Mouse (Mus musculus) left cerebral cortex, adult 2 months (tissue): ENCODE results near the gene Egf. TPM values are rescaled to one million over a fixed set of nuclear protein-coding genes. Genes with fewer than 3 reads are reported as not detected.

Experiments
- DNase-seq, 2 experiments: peaks; one replicate each; pipeline ENCODE4 v3.0.0; 2021 to 2022; ENCODE audit warnings: low spot score in 2 of 2, mixed read lengths in 1 of 2; ENCODE audit errors: extremely low spot score in 1 of 2
- H3K27ac ChIP-seq: fragments of 200-600 bp; 2 replicates; pipeline ENCODE4 v1.8.1; 2022
- H3K4me3 ChIP-seq: fragments of 200-600 bp; 2 replicates; pipeline ENCODE4 v1.8.1; 2022
- CTCF ChIP-seq: fragments of 200-600 bp; IDR thresholded peaks from 2 replicates; pipeline ENCODE4 v1.8.1; 2022; ENCODE audit warnings: antibody characterized with exemption, mild to moderate bottlenecking, moderate library complexity
- intact Hi-C: fragments of 180-260 bp; cut with DNase I; formaldehyde crosslinking; loops from one replicate; pipeline ENCODE4 v1.15.1; 2025
- total RNA-seq, 2 experiments: library from RNA; stranded (reverse); gene quantifications; 2 replicates each; pipeline ENCODE4 v1.2.3; 2021

Egf gene
- total RNA-seq, 2 experiments from 2014 or later: 1.3 to 1.5 TPM

DNA sequence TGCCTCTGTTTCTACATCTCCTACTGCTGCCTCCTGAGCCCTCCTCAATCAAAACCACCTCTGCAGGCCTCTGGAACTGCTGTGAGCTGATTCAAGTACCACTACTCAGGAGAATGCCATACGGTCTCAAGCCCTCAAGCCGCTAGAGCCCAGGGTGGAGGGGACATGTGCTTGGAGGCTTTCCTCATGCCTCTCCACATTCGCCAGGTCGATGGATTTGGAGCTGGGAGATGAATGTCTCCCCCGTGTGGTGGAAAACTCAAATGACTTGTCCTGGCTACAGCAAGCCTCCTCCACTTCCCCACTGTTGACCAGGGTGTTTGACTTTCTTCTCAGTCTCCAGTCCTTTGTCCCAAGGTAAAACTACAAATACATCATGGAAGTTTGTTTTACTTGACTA is 47.0 kb downstream of the Egf start:
- DNase-seq: peak; percentile 34 to 57
- TF ChIP-seq CTCF: peak; percentile 72
- intact Hi-C loops: loop anchor here (5.0 kb wide), 1 partner anchor 406 kb away; no protein-coding TSS in a partner anchor
- no peak overlapping the region for H3K4me3 ChIP-seq
- H3K27ac ChIP-seq: no peak overlapping the region

DNA sequence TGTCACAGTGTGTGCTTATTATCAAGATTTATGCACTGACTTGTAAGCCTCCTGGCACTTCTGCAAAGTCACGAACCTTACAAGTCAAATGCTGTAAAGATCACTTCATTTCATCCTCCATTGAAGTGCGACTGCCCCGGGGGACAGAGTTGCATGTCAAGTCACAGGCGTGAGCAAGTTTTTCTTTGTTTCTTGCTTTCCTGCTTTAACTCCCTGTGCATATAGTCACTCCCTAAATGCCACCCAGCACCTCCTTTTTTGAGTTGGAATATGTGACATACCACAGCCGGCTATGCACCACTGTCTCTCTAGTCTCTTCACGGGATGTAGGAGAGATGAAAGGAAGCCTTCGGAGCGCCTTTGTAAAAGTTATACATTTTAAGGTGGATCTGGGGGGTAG is 56.2 kb downstream of the Egf start:
- TF ChIP-seq CTCF: no peak
- no peak for DNase-seq
- H3K4me3 ChIP-seq: no peak overlapping the region
- no peak overlapping the region for H3K27ac ChIP-seq
- intact Hi-C loops: no loop called here

DNA sequence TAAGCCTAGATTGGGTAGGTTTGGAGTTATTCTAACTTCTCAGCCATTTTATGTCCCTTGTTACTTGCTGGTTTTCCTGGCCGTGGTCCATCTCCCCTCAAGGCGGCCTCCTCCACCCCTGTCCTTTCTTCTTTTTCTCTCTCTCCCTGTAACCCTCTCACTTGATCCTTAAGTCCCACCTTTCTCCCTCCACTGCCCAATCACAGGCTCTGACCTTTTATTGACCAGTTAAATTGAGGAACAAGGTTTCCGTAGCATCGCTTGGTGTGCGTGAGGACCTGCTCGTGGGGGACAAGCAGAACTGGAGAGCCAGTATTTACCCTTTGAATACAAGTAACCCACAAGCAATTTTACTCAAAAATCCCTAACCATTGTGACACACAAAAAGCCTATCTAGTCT is 56.8 kb downstream of the Egf start:
- intact Hi-C loops: no loop called here
- DNase-seq: no peak
- Histone ChIP-seq H3K4me3 (no peak overlapping the region), H3K27ac (no peak overlapping the region)
- no peak for TF ChIP-seq CTCF

DNA sequence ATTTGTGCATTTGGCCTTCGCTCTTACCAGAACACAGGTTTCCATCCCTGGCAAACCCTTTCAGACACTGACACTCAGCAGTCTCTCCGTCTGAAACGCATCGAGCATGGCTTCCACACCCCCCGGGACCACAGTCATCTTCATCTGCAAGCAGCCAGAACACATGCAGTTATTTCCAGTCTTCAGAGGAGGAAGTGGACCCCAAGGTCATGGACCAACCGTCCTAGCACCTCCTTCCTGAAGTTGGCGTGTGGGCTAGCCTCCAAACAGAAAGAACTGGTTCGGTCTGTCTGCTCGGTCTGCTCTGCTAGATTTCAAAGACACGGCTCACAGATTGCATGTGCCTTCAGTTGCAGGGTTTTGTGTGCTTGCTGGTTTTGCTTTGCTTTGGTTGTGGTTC is 57.4 kb downstream of the Egf start:
- intact Hi-C loops: no loop called here
- Histone ChIP-seq H3K27ac (no peak overlapping the region), H3K4me3 (no peak overlapping the region)
- DNase-seq: no peak
- TF ChIP-seq CTCF: no peak

DNA sequence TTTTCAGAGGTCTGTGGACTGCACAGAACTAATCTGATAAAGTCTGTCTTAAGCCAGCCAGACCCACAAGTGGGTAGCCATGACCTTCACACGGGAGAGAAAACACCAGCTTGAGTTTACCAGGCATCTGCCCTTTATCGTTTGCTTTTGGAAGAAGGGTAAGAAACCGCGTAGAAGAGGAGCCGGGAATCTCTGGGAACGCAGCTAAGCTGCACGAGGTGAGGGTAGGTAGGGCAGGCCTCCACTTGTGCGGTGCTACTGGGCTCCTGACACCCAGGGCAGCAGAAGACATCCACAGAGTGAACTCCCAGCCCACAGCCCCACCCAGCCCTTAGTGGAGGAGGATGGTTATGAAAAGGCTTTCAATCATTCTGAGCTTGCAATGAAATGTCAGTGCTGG is 59.2 kb downstream of the Egf start:
- Histone ChIP-seq H3K27ac (no peak overlapping the region), H3K4me3 (no peak overlapping the region)
- TF ChIP-seq CTCF: no peak
- DNase-seq: no peak
- intact Hi-C loops: no loop called here

DNA sequence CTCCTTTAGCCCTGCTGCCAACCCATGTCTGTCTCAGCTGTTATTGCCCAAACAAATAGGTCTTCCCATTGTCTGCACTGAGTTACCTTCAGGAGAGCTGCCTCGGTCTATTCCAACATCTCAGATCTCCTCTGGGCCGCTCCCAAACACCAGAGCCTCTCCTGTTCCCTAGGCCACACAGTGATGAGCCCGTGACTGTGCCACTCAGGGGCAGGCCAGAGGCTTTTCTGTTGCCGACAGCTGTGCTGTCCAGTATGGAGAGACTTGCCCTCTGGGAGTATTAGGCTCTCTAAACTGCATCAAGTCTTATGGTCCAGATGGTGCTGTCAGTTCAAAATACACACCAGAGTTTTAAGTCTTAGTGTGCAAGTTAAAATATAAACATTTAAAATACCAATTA is 61.5 kb downstream of the Egf start:
- intact Hi-C loops: no loop called here

DNA sequence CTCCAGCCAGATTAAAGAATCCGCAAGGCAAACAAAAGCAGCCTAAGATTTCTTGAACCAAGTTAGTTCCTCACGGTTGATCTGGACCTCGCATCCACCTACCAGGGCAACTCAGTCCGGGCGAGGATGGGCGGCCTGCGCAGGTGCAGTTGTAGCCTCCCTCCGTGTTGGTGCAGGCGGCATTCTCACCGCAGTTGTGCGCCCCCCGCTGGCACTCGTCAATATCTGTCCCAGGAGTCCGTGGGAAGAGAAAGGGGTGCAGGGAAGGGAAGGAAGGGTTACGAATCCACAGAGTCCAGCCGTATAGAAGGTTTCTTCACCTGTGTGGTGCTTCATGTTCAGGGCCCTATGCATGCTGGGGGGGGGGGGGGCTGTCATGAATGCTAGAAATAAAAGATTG is 62.3 kb downstream of the Egf start:
- DNase-seq: no peak
- Histone ChIP-seq H3K27ac (no peak overlapping the region), H3K4me3 (no peak overlapping the region)
- no peak for TF ChIP-seq CTCF
- intact Hi-C loops: no loop called here

More for the DNA sequence above, 61.5 kb downstream of the Egf start:
- TF ChIP-seq CTCF: no peak
- Histone ChIP-seq H3K27ac (no peak overlapping the region), H3K4me3 (no peak overlapping the region)
- DNase-seq: no peak

DNA sequence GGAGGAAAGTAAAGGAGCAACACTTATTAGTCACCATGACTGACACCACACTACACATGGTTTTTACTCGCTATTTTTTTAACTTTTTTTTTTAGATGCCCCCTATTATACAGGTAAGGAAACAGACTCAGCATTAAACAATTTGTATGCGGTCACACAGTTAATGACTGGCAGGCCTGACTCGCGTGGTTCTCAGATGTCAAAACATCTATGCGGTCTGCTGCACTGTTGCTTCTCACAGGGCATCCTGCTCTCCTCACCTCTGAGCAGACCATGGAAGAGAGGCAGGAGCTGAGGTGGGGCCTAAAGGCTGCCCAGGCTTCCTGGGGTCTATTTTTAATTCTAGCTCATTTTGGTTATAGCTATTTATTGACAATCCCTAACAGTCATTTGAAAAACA is 67.7 kb downstream of the Egf start:
- DNase-seq: no peak
- Histone ChIP-seq H3K4me3 (no peak overlapping the region), H3K27ac (no peak overlapping the region)
- intact Hi-C loops: loop anchor here (1.0 to 10.0 kb wide), 5 partner anchors 167 to 1683 kb away; no protein-coding TSS in a partner anchor
- no peak for TF ChIP-seq CTCF

DNA sequence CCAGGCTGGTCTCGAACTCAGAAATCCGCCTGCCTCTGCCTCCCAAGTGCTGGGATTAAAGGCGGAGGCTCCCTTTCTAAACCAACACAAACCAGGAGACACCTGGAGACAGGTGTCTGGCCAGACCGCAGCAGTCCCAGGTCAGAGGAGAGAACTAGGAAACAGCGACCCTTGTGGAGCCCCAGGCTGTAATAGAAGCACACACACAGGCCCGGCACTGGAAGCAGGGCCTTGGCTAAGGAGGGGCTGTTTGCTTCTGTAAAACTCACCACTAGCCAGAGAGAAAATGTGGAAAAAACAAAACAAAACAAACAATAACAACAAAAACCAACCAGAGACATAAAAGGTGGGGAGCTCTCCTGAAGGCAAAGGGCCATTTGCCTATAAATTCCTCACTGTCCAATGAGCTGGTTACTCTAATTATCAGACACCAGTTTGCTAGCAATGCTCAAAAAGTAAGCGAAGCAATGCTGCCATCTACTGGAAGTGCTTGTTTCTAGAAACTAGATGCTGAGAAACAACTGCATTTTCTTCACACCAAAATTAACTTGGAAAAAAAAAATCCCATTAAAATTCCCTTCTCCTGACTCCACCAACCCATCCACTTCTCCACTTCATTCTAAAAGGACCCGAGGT is 68.3 kb downstream of the Egf start:
- Histone ChIP-seq H3K4me3 (no peak overlapping the region), H3K27ac (no peak overlapping the region)
- intact Hi-C loops: loop anchor here (1.0 to 10.0 kb wide), 5 partner anchors 166 to 1682 kb away; no protein-coding TSS in a partner anchor
- peak; percentile 84 for TF ChIP-seq CTCF
- peak; percentile 54 to 55 for DNase-seq

DNA sequence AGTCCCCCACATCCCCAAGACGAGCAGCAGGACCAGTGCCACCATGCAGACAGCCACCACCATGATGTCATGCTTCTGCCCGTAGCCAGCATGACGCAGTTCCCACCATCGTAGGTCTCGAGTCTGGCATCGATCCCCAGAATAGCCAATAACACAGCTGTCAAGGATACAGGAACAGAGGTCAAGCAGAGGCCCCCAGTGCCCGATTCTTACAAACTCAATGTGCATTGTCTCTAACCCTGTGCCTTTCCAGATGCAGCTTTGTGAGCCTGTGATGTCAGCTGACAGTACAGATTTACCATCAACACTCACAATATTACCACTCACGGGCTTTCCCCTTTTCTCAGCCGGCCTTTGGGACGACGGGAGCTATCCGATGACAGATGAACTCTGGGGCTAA is 68.9 kb downstream of the Egf start:
- Histone ChIP-seq H3K27ac (no peak overlapping the region), H3K4me3 (no peak overlapping the region)
- intact Hi-C loops: loop anchor here (2.0 to 10.0 kb wide), 4 partner anchors 165 to 1681 kb away; no protein-coding TSS in a partner anchor
- DNase-seq: no peak
- no peak for TF ChIP-seq CTCF

DNA sequence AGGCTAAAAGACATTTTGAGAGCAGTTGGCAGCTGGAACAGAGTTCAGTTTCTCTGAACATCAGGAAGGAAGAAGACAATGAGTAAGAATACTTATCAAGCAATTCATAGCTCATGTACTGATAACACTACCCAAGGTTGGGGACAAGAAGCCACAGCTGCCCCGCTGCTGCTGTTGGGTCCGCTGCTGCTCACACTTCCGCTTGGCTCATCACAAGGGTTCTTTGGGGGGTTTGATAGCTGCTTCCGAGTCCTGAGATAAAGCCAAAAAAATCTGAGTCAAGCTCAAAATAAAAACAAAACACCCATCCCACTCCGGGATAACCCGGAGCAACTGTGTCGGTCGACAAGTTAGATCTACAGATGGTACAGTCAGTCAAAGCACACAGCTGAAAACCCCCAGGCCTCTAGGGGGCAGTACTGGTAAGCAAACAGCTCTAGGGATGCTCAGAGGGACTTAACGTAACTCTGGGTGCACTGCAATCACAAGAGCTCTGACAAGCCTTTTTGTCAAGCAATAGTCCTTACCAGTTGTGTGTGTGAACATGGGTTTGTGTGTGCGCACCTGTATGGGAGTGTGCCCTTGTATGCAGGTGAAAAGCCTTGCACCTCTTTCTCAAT is 71.9 kb downstream of the Egf start:
- no peak for DNase-seq
- H3K4me3 ChIP-seq: no peak overlapping the region
- intact Hi-C loops: loop anchor here (10.0 kb wide), 1 partner anchor 1678 kb away; no protein-coding TSS in a partner anchor
- no peak overlapping the region for H3K27ac ChIP-seq
- peak; percentile 31 for TF ChIP-seq CTCF

DNA sequence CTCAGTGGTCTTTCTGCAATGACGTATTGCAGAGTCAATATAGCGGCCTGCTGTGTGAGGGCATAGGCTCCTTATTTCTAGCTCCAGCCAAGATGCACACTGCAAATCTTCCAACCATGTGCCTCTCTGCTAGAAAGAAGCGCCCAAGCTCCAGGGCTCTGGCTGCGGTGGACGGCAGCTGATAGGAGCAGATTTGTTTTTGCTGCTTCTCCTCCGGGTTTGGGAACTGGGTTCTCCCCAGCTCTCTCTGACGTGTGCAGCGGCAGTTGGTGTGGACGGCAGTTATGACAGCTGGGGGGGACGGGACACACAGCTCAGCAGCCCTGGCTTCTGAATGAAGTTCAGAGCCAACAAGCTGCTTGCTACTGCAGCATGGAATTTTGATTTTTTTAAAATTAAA is 72.7 kb downstream of the Egf start:
- no peak for DNase-seq
- TF ChIP-seq CTCF: no peak
- intact Hi-C loops: loop anchor here (10.0 kb wide), 1 partner anchor 1678 kb away; no protein-coding TSS in a partner anchor
- Histone ChIP-seq H3K27ac (no peak overlapping the region), H3K4me3 (no peak overlapping the region)

DNA sequence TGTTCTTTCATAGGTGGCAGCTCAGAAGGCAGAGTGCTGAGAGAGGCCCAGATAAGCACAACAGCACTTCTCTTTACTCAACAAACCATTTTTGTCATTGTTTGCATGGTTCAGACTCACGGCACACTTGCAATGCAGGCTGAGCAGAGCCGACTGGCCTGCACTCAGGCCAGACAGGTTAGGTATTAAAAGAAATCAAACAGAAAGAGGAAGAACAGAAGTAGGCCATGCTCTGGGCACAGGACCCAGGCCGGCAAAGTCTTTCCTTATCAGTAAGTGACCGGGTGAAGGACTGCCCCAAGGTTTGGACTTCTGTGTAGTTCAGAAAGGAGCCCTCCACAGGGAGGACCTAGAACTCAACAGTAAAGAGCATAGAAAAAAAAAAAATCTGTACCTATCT is 73.3 kb downstream of the Egf start:
- TF ChIP-seq CTCF: no peak
- H3K27ac ChIP-seq: no peak overlapping the region
- no peak overlapping the region for H3K4me3 ChIP-seq
- DNase-seq: no peak
- intact Hi-C loops: loop anchor here (2.0 to 10.0 kb wide), 2 partner anchors 149 to 1677 kb away; partner anchors contain the start of gene Elovl6
